Mouse (Mus musculus): ENCODE results near the gene Mcur1.

The Mcur1 gene

DNA sequence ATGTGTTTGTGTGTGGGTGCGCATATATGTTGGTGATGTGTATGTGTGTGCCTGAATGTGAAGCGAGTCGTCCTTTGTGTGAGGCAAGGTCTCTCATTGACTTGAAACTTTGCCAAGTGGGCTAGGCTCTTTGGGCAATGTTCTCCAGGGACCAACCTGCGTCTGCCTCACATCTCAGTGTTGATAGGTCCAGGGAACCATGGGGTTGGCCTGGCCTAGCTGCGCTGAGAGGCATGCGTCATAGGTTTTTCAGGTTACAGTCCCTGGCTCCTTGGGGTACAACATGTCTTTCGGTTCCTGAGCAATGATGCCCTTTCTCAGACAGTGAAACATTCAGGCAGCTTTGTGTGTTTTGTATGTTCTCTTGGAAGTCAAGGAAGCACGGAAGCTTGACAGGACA, 6.2 kb upstream of the Mcur1 start:
- in situ Hi-C loops (cut with MboI, MseI): no loop called here

- in situ Hi-C loops (cut with MboI, MseI): no loop called here
Observed at GRCm38 (mm10) chr13:43565346-43565745, 5.4 kb upstream of the Mcur1 start.

DNA sequence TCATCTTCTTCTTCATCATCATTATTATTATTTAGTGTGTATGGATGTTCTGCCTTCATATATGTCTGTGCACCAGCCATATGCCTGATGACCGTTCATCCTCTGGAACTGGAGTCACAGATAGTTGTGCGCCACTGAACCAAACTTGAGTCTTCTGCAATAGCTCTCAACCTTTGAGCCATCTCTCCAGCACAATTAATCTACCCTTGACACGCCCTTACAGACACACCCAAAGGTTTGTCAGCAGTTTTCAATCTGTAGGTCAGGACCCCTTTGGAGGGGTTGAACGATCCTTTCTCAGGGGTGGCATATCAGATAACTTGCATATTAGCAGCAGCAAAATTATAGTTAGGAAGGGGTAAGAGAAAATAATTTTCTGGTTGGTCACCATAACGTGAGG, 4.7 kb upstream of the Mcur1 start:
- in situ Hi-C loops (cut with MboI, MseI): no loop called here

GRCm38 (mm10) chr13:43562726-43563125, 2.7 kb upstream of the Mcur1 start:
- in situ Hi-C loops (cut with MboI, MseI): no loop called here

DNA sequence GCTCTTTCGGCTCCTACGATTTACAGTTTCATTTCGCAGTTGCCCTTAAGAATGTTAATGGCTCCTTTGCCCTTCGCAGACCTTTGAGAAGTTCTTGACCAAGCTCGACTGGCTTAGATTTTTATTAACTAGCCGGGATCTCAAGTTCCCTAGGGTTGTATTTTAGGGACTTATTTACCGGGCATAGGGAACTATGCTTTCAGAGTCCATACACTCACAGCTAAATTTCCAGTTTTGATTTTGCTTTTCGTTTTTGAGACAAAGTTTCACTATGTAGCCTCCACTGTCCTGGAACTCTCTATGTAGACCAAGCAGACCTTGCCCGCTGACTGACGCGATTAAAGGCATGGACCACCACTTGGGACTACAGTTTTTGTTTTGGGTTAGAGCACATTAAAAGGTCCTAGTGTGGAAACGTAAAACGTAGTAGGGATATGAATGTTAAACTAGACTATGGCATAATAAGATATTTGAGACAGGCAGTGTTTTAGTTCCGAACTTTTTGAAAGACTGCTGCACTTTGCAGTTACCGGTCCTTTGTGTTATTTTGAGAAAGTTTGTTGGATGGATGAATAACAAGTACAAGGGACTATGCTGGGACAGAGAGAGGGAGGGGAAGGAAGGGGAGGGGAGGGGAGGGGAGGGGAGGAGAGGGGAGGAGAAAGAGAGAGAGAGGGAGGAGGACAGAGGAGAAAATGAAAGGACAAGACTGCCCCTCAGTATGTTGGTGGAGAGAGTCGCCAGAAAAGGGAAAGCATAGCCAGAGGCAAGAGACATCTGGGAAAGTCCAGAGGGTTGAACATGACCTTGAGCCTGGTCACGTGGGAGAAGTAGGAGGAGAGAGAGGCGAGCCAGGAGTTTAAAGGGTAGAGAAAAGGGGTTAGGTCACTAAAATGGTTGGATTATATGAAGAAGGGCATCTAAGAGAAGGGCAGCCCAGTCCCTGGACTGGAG, 744 bp upstream of the Mcur1 start:
- in situ Hi-C loops (cut with MboI, MseI): no loop called here

GRCm38 (mm10) chr13:43558959-43559358, 1.0 kb downstream of the Mcur1 start:
- in situ Hi-C loops (cut with MboI, MseI): loop anchor here (5.0 to 10.0 kb wide), 2 partner anchors 77 to 384 kb away; partner anchors contain the start of genes Ranbp9 and Tbc1d7

GRCm38 (mm10) chr13:43558357-43558756, 1.6 kb downstream of the Mcur1 start:
- in situ Hi-C loops (cut with MboI, MseI): loop anchor here (5.0 to 10.0 kb wide), 2 partner anchors 76 to 384 kb away; partner anchors contain the start of genes Ranbp9 and Tbc1d7

GRCm38 (mm10) chr13:43556913-43557542, 3.0 kb downstream of the Mcur1 start:
- in situ Hi-C loops (cut with MboI, MseI): loop anchor here (5.0 to 10.0 kb wide), 2 partner anchors 75 to 382 kb away; partner anchors contain the start of genes Ranbp9 and Tbc1d7

DNA sequence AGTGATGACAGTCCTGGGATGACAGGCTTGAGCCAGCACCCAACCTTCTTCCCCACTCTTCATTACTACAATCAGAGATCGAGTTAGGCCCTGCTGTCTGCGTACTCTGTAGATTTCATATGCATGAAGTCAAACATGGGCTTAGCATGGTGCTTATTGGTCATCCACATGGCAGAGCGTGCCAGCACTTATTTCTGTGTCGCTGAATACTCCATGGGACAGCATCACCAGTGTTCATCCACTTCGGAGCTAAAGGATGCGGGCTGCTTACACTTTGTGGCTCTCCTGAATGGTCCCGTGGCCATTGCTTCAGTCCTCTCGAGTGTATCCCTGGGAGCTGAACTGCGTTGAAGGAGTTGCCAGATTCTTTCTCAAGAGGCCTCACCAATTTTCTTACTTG, 4.7 kb downstream of the Mcur1 start:
- in situ Hi-C loops (cut with MboI, MseI): loop anchor here (5.0 to 10.0 kb wide), 2 partner anchors 73 to 381 kb away; partner anchors contain the start of genes Ranbp9 and Tbc1d7

DNA sequence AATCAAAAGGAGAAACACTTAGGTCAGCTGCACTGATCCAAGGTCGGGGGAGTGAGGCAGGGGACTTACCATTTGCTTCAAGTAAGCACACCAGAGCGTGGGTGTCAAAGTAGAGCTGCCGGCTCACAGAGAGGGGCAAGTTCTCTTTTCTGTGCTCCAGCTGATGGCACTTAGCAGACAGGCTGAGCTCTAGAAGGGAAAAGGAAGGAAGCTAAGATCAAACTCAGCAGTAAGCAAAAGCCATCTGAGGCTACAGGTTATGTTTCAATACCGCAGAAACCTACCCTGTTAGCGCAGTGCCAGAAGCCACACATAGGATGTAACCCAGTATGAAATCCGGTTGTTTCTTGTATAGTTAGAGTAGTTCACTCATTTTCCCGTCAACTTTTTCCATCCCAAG, 5.2 kb downstream of the Mcur1 start:
- in situ Hi-C loops (cut with MboI, MseI): loop anchor here (5.0 to 10.0 kb wide), 2 partner anchors 73 to 380 kb away; partner anchors contain the start of genes Ranbp9 and Tbc1d7

- in situ Hi-C loops (cut with MboI, MseI): loop anchor here (10.0 kb wide), 1 partner anchor 376 kb away; the partner anchor contains the start of gene Tbc1d7
Observed at GRCm38 (mm10) chr13:43550676-43551075, 9.3 kb downstream of the Mcur1 start.

- in situ Hi-C loops (cut with MboI, MseI): loop anchor here (10.0 kb wide), 1 partner anchor 375 kb away; the partner anchor contains the start of gene Tbc1d7
Observed at GRCm38 (mm10) chr13:43549870-43550269, 10.1 kb downstream of the Mcur1 start.

- in situ Hi-C loops (cut with MboI, MseI): no loop called here
Observed at GRCm38 (mm10) chr13:43549078-43549698, 10.8 kb downstream of the Mcur1 start.

DNA sequence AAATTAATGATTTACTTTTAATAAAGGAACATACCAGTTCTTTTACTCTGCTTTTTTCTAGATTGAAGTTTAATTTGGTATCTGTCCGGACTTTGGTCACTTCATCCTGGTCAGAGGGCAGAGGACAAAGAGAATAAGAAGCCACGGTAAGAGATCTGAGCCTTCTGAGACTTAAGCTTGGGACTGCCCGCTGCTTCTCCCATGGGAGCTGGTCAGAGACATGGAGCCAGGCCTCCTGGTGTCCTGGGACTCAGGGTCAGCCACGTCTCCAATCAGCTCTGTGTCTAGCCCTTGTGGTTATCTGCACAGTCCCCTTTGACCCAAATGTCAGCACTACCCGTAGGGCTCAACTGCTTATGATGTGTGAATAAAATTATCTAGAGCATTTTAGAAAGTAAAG, 11.4 kb downstream of the Mcur1 start:
- in situ Hi-C loops (cut with MboI, MseI): no loop called here

DNA sequence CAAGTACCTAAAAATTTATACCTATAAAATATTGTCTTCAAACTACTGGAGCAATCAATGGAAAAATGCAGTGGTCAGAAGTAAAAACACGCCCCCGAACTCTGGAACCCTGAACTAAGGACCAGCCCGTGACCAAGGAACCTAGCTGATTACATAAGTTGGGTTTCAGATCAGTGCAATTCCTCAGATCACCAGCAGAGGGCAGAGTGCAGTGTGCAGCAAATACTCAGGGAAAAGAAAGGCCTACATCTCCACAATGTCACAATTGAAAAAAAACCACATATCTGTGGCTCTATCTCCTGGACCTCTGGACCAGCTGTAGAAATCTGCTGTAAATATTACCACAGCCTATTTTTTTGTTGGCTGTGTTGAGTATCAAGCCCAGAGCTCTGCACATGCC, 13.1 kb downstream of the Mcur1 start:
- in situ Hi-C loops (cut with MboI, MseI): no loop called here

DNA sequence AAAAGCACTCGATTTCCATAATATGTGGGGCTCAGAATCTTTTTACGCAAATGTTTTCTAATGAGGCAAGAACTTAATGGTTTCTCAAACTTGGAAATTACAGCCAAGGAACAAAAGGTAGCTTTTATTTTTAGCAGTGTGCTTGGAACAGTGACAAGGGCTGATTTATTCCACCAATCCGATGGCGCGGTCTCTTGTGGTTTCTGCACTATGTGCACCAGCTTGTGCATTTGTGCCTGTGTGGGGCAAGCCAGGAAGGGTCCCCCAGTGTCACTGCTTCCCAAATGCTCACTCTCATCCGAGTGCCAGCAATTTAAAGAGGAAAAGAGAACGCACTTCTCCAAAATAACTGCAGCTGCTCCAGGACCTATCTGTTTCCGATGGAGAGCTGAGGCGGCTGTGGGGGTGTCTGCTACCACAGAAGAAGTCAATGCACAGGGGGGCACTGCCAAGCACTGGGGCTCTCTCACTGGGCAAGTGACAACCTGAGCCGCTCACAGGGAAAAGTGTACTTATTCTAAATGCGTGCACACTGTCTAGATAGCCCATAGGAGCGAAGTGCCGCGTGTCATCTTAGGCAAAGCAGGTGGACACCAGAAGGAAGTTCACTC, 19.7 kb downstream of the Mcur1 start:
- in situ Hi-C loops (cut with MboI, MseI): no loop called here

GRCm38 (mm10) chr13:43539409-43539808, 20.6 kb downstream of the Mcur1 start:
- in situ Hi-C loops (cut with MboI, MseI): no loop called here

- in situ Hi-C loops (cut with MboI, MseI): no loop called here
Observed at GRCm38 (mm10) chr13:43537854-43538253, 22.1 kb downstream of the Mcur1 start.

DNA sequence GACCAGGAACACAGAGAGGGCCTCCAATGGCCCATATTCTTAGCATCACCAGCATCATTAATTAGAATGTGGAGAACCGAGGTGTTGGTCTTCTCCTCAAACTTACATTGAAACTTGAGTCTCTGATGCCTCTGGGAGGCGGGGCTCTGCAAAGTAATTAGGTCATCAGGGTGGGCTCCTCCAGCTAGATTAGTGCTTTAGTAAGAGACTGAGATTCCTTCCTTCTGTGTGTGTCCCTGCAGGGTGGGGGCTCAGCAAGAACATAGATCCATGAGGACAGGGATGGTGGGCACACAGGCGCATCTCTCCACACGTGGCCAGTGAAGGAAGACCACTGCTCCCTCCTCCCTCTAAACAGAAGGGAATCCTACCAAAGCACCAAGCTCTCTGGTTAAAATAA, 26.0 kb downstream of the Mcur1 start:
- in situ Hi-C loops (cut with MboI, MseI): no loop called here

DNA sequence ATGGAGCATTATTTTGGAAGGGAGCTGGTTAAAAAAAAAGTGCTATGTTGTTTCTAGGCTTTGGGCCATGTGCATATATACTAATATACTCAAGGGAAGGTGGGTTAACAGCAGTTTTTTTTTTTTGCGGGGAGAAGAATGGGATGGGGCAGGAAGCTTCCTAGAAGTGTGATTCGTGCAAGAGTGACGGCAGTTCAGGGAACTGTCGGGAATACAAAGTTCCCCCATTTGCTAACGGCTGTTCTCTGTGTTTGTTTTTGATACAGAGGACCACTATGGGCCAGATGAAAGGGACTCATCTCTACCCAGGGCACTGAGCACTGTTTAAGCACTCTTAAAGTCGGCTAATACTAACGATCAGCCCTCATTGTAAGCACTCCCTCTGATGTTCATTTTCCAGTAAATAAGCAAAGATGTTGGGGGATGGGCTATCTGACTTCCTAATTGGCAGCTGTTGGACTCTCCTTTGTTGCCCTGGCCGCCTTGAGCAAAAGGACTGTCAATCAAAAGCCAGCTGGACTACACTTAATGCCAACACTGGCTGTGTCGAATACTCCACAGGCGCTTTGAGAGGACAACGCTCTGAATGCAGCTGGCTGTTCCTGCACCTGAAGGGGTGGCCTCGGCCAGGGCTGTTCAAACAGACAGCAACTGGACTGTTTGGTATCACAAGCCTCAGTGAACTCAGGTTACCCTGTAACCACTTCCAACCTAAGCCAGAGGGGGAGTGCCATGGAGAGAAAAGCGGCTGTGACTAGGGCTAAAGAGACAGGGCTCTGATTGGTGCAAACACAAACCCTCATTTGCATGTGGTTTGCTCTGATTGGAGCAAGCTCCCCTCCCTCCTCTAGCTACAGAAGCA, 28.9 kb downstream of the Mcur1 start:
- in situ Hi-C loops (cut with MboI, MseI): no loop called here
